Mouse (Mus musculus): ENCODE results near the gene Pard6a. TPM values are rescaled to one million over a fixed set of nuclear protein-coding genes. Genes with fewer than 3 reads are reported as not detected.
A peak's percentile ranks its signal among the peaks of the same experiment; 100 is the strongest.

The Pard6a gene
- polyA plus RNA-seq, 1 experiment, result 18.7 TPM

DNA sequence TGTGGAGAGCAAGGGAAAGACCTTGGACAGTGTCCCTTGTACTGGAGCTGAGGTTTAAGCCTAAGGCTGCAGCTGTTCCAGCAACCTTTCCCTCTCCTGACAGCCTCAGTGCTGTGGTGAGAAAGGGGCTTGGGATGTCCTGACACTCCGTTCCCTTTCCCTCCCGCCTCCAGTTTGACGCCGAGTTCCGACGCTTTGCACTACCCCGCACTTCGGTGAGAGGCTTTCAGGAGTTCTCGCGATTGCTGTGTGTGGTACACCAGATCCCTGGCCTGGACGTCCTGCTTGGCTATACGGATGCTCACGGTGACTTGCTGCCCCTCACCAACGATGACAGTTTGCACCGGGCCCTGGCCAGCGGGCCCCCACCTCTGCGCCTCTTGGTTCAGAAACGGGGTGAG is 1.1 kb downstream of the Pard6a start:
- Histone ChIP-seq H3K27me3 (replicated peaks; ENCODE audit: control insufficient read depth, insufficient read depth, low read length) (no peaks in the 10 kb centered on the region), H3K36me3 (ENCODE audit: control insufficient read depth, insufficient read depth, low read length) (no peaks in the 10 kb centered on the region; the same call in 1 of the 2 replicates), H3K4me3 (ENCODE audit: insufficient read depth, low read depth, low read length) (peak overlapping the region; percentile 82; the same call in 1 of the 2 replicates), H3K4me1 (ENCODE audit: control insufficient read depth, insufficient read depth, low read length) (peaks cover 4% of the 10 kb centered on the region), H3K27ac (ENCODE audit: insufficient read depth, low read depth, low read length) (no peak overlapping the region)
- no peak for DNase-seq
- TF ChIP-seq CTCF (conservative IDR thresholded peaks at IDR 0.05; ENCODE audit: insufficient read depth, insufficient read length, low read depth, low read length) (no peak), POLR2A (IDR thresholded peaks at IDR 0.05; ENCODE audit: low read depth, low read length) (no peak)
- 45% methylated on average over 18 of the region's 18 CpGs for WGBS

DNA sequence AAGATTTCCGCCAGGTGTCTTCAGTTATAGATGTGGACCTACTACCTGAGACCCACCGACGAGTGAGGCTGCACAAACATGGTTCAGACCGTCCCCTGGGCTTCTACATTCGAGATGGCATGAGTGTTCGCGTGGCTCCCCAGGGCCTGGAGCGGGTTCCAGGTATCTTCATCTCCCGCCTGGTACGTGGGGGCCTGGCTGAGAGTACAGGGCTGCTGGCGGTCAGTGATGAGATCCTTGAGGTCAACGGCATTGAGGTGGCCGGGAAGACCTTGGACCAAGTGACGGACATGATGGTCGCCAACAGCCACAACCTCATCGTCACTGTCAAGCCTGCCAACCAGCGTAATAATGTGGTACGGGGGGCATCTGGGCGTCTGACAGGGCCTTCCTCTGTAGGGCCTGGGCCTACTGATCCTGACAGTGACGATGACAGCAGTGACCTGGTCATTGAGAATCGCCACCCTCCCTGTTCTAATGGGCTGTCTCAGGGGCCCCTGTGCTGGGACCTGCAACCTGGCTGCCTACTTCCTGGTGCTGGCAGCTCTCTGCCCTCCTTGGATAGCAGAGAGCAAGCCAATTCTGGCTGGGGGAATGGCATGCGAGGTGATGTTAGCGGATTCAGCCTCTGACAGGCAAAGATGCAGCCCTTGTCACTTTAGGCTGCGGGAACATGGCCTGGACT is 1.9 kb downstream of the Pard6a start:
- Histone ChIP-seq H3K27ac (ENCODE audit: insufficient read depth, low read depth, low read length) (no peak overlapping the region), H3K27me3 (replicated peaks; ENCODE audit: control insufficient read depth, insufficient read depth, low read length) (no peaks in the 10 kb centered on the region), H3K4me1 (ENCODE audit: control insufficient read depth, insufficient read depth, low read length) (peaks cover 7% of the 10 kb centered on the region), H3K36me3 (ENCODE audit: control insufficient read depth, insufficient read depth, low read length) (no peaks in the 10 kb centered on the region), H3K4me3 (ENCODE audit: insufficient read depth, low read depth, low read length) (no peak overlapping the region)
- DNase-seq, result no peak
- TF ChIP-seq CTCF (conservative IDR thresholded peaks at IDR 0.05; ENCODE audit: insufficient read depth, insufficient read length, low read depth, low read length), result no peak
- no peak for TF ChIP-seq POLR2A (IDR thresholded peaks at IDR 0.05; ENCODE audit: low read depth, low read length)
- WGBS, result 94% methylated on average over 24 of the region's 24 CpGs

DNA sequence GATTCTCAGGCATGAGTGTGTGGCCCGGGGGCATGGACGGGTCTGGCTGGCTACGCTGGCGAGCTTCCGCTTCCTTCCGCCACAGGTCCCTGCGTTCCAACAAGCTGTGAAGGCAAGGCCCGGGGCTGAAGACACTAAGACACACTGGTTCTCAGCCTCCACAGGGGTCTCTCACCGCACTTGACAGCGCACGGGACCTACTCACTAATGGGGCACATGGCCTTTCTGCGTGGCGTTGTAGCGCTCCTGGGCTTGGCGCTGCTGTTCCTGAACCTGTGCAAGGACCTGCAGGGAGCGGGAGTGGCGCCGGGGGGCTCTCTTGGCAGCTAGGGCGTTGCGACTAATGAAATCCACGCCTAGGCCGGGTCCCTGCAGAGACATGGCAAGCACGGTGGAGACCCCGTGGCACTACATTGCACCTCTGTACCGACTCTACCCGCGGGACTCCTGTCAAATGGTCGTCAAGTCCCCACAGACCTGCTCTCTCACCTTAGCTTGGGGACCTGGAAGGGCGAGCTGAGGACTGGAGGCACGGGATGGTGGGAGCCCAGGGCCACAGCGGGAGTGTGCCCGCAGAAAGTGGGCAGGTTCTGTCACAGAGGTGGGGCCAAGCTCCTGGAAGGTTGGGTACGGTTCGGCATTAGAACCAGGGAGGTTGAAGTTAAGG is 3.3 kb downstream of the Pard6a start:
- 94% methylated on average over 34 of the region's 34 CpGs for WGBS
- H3K27ac ChIP-seq (ENCODE audit: insufficient read depth, low read depth, low read length), result no peak overlapping the region
- DNase-seq, result no peak
- H3K4me3 ChIP-seq (ENCODE audit: insufficient read depth, low read depth, low read length), result no peak overlapping the region
- TF ChIP-seq CTCF (conservative IDR thresholded peaks at IDR 0.05; ENCODE audit: insufficient read depth, insufficient read length, low read depth, low read length) (no peak), POLR2A (IDR thresholded peaks at IDR 0.05; ENCODE audit: low read depth, low read length) (no peak)
- H3K4me1 ChIP-seq (ENCODE audit: control insufficient read depth, insufficient read depth, low read length), result peaks cover 7% of the 10 kb centered on the region
- no peaks in the 10 kb centered on the region for H3K36me3 ChIP-seq (ENCODE audit: control insufficient read depth, insufficient read depth, low read length)
- no peaks in the 10 kb centered on the region for H3K27me3 ChIP-seq (replicated peaks; ENCODE audit: control insufficient read depth, insufficient read depth, low read length)

DNA sequence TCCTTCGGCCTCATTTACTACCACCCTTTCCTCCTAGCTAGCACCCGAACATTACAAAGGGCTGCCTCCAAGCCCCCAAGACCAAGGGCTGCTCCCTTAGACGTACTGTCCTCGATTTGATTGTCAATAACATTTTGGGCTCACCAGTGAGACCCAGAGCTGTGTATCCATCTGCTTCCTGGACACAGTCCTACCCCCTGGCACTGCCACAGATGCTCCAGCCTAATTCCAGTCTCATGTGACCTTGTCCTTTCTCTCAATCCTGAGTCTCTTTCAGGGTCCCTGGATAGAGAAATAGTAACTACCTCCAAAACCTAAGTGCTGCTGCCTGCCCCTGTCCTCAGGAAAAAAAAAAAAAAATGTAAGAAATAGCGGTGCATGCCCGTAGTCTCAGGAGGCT is 4.0 kb downstream of the Pard6a start:
- Histone ChIP-seq H3K4me3 (ENCODE audit: insufficient read depth, low read depth, low read length) (no peak overlapping the region), H3K27ac (ENCODE audit: insufficient read depth, low read depth, low read length) (no peak overlapping the region), H3K36me3 (ENCODE audit: control insufficient read depth, insufficient read depth, low read length) (no peaks in the 10 kb centered on the region), H3K27me3 (replicated peaks; ENCODE audit: control insufficient read depth, insufficient read depth, low read length) (no peaks in the 10 kb centered on the region), H3K4me1 (ENCODE audit: control insufficient read depth, insufficient read depth, low read length) (peaks cover 7% of the 10 kb centered on the region)
- TF ChIP-seq CTCF (conservative IDR thresholded peaks at IDR 0.05; ENCODE audit: insufficient read depth, insufficient read length, low read depth, low read length), result no peak
- no peak for TF ChIP-seq POLR2A (IDR thresholded peaks at IDR 0.05; ENCODE audit: low read depth, low read length)
- WGBS, result 95% methylated on average over 6 of the region's 6 CpGs
- DNase-seq, result no peak

DNA sequence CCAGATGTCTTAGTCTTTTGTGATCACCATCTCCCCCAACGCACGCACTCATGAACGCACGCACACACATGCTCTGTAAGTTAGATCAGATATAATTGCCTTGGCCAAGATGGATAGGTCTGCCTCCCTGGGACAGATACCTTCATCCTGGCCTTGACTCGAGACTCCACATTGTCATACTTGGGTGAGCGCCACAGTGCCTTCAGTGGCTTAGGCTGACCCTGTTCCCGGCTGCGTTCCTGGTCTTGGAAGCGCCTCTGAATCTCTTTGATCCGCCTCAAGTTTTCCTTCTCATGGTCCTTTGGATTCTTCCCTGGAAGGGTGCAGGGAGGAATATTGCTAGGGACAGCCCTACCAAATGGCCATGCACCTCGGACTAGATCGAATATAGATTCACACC is 5.5 kb downstream of the Pard6a start:
- TF ChIP-seq POLR2A (IDR thresholded peaks at IDR 0.05; ENCODE audit: low read depth, low read length), result no peak
- no peak for TF ChIP-seq CTCF (conservative IDR thresholded peaks at IDR 0.05; ENCODE audit: insufficient read depth, insufficient read length, low read depth, low read length)
- DNase-seq, result no peak
- H3K27ac ChIP-seq (ENCODE audit: insufficient read depth, low read depth, low read length), result no peak overlapping the region
- no peaks in the 10 kb centered on the region for H3K27me3 ChIP-seq (replicated peaks; ENCODE audit: control insufficient read depth, insufficient read depth, low read length)
- H3K4me3 ChIP-seq (ENCODE audit: insufficient read depth, low read depth, low read length), result no peak overlapping the region
- peaks cover 7% of the 10 kb centered on the region for H3K4me1 ChIP-seq (ENCODE audit: control insufficient read depth, insufficient read depth, low read length)
- no peaks in the 10 kb centered on the region for H3K36me3 ChIP-seq (ENCODE audit: control insufficient read depth, insufficient read depth, low read length)
- 79% methylated on average over 12 of the region's 12 CpGs for WGBS

DNA sequence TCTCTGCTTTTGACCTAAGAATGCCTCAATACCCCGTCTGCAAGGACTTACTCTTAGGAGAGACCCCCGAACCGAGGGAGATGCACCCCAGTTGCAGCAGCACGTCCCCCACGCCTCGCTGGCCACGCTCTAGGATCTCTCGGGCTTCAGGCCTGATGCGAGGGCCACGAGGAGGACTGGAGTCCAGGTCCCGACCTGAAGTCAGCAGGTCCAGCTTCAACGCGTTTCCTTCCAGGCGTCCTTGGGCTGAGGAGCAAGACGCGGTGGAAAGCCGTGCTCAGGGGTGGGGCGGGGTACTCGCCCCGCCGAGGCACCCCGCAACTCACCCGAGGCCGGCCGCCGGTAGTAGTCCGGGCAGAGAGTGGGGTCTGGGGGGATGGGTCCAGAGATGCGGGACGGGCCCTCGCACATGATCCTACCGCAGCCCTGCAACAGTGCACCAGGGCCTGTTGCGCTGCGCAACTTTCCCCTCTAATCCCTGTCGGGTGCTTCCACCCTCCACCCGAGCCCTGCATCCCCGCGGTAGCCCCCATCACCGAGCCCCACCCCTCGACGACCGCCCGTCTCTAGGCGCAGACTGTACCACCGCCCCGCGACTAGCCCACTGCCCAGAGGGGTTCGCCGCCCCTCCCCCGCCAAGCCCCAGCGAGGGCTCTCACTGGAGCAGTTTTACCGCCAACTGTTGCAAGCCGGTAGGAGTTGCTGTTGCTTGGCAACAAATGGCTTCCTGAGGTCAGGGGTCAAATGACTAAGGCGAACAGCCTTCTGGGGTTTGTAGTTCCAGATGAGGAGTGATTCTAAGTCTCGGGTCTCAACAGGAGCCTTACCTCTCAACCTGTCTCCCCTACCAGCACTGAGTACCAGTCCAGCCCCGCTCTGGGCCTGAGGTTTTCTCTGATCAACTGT is 6.8 kb downstream of the Pard6a start, which contains the start of the genes 4933405L10Rik and Enkd1:
Gene 4933405L10Rik (plus strand): TSS at position 158 of the 906 bp plus-strand sequence.
Gene Enkd1 (minus strand): TSS at position 713 of the 906 bp plus-strand sequence.
- H3K4me1 ChIP-seq (ENCODE audit: control insufficient read depth, insufficient read depth, low read length), result peaks cover 3% of the 10 kb centered on the region; the same call in 1 of the 2 replicates
- WGBS, result 2% methylated on average over 55 of the region's 55 CpGs
- no peaks in the 10 kb centered on the region for H3K36me3 ChIP-seq (ENCODE audit: control insufficient read depth, insufficient read depth, low read length)
- H3K27me3 ChIP-seq (replicated peaks; ENCODE audit: control insufficient read depth, insufficient read depth, low read length), result no peaks in the 10 kb centered on the region
- TF ChIP-seq POLR2A (IDR thresholded peaks at IDR 0.05; ENCODE audit: low read depth, low read length), result no peak
- no peak for TF ChIP-seq CTCF (conservative IDR thresholded peaks at IDR 0.05; ENCODE audit: insufficient read depth, insufficient read length, low read depth, low read length)
- peak within 1 kb of the TSS; percentile 75 for H3K4me3 ChIP-seq (ENCODE audit: insufficient read depth, low read depth, low read length)
- peak; percentile 96 for DNase-seq
- H3K27ac ChIP-seq (ENCODE audit: insufficient read depth, low read depth, low read length), result no peak within 1 kb of the TSS
